Mouse (Mus musculus): ENCODE results near the gene Mul1. TPM values are rescaled to one million over a fixed set of nuclear protein-coding genes. Genes with fewer than 3 reads are reported as not detected.

Gene Mul1
- polyA plus RNA-seq (2017; shearing (Covaris generic)): 10 to 100 TPM; 10.2 to 10.5 TPM

DNA sequence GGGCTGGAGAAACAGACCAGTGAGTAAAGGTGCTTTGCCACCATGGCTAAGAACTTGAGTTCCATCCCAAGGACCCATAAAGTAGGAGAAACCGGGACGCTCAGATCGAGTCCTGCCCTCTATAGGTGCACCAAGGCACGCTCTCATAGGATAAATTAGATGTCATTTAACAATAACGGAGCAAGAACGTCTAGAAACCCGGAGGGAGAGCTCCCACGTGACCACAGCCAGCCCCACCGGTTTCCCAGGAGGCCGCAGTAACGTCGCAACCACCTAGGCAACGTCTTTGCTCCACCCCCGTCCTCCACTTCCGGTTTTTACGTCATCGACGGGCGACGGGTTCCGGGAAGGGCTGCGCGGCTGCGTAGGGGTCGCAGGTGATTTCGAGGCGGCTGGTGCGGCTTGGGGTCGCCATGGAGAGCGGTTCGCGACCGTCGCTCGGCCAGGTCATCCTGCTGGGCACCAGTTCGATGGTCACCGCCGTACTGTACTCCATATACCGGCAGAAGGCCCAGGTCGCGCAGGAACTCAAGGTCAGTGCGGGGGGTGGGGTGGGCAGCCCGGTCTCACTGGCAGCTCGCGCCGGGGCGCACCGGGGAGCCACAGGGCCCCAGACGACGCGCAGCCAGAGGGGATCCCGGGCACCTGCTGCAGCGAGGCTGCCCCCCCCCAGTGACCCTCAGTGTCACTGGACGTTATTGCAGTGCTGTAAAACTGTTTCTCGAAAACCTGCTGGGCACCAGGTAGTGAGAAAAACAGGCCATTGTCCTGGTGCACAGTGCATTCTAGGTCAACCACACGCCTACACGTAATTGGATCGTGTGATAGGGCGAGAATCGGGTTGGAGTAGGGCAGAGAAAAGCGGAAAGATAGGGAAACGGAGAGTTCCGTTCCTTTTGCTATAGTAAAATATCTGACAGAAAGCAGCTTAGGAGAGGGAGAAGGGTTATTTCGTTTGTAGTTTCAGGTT lies at the start of gene Mul1:
Gene Mul1, plus strand, starts transcription at position 325 of the 970 bp plus-strand sequence.

DNA sequence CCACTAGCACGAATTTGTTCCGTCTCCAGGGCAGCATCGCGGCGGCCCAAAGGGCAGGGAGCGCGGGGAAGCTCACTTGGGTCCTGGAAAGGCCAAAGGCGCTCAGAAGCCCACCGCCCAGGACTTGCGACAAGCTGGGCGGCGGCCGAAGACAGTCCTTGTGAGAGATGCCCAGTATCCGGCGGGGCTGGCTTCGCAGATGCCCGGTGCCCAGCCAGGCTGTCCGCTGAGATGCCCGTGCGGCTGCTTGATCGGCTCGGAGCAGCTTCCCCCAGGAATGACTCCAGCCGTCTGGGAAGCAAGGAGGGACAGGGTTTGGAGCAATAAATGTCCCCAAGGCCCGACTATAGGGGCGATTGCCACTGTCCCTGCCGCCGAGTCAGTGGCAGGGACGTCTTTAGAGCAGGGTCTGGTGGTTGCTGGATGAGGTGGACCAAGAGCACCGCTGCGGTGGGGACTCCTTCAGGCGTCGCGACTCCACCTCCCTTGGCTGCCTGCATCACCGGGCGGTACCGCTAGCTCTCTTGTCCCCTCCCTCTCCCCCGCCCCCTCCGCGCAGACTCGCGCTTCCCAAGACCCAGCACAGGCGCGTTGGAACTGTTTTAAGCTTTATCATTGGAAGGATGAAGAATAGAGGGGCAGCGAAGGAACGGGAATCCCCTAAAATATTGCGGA lies 38.4 kb upstream of the Mul1 start, which contains the start of gene Fam43b:
Gene Fam43b, minus strand, starts transcription at position 558 of the 675 bp plus-strand sequence.

DNA sequence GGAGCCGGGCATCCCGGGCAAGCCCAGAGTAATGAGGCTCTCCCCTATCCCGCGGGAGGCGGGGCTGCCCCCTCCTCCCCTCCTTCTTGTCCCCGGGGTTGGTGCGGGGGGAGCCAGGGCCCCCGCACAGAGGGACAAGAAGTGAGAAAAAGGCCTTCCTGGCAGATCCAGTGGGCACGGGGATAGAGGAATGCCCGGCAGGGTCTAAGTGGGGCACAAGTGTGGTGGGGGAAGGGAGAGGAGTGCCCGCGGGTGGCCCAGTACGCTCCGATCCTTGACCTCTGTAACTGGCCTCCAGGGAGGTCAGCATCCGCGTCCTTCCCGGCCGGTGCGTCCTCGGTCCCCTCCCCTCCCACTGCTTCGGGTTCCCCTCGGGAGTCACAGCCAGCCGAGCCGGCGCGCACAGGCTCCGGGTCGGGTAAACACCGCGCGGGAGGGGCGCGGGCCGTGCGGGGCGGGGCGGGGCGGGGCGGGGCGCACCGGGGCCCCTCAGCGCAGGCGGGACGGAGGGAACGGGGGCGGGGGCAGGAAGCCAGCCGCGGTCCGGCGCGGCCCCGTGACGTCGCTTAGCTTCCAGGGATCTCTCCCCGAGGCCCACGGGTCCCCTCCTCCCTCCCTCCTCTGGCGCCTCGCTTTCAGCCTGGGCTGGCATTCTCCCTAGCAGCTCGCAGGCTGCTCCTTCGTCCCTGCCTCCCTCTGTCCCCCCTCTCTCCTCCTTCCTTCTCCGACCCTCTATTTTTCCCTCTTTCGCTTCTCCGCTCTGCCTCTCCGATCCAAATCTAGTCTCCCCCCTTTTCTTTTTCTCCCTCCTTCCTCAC lies 19.5 kb downstream of the Mul1 start, which contains the start of gene Camk2n1:
Gene Camk2n1, plus strand, starts transcription at position 562 of the 818 bp plus-strand sequence.

Other genes with a start within 250 kb of the Mul1 start
- 100 to 1,000 TPM; 193 to 197 TPM for gene Hp1bp3, start 218.4 kb upstream of the Mul1 start, polyA plus RNA-seq (2017; shearing (Covaris generic))
- 1 to 10 TPM in 1 of 2 experiments, under 1 TPM in 1; 0.43 to 1.7 TPM for gene Sh2d5, start 184.3 kb upstream of the Mul1 start, polyA plus RNA-seq (2017; shearing (Covaris generic))
- gene Kif17, start 184.2 kb upstream of the Mul1 start, polyA plus RNA-seq (2017; shearing (Covaris generic)): 1 to 10 TPM in 1 of 2 experiments, under 1 TPM in 1; 0.27 to 1.1 TPM
- gene Ddost, start 129.9 kb upstream of the Mul1 start, polyA plus RNA-seq (2017; shearing (Covaris generic)): 100 to 1,000 TPM; 191 to 194 TPM
- 100 to 1,000 TPM in 1 of 2 experiments, 10 to 100 TPM in 1; 94.5 to 112 TPM for gene Pink1, start 108.4 kb upstream of the Mul1 start, polyA plus RNA-seq (2017; shearing (Covaris generic))
- gene Cda, start 66.7 kb upstream of the Mul1 start, polyA plus RNA-seq (2017; shearing (Covaris generic)): 1 to 10 TPM in 1 of 2 experiments, not detected in 1; 1.3 TPM
- under 1 TPM in 1 of 2 experiments, not detected in 1; 0.72 TPM for gene Fam43b, start 38.1 kb upstream of the Mul1 start, polyA plus RNA-seq (2017; shearing (Covaris generic))
- gene Camk2n1, start 19.6 kb downstream of the Mul1 start, polyA plus RNA-seq (2017; shearing (Covaris generic)): 1 to 10 TPM in 1 of 2 experiments, under 1 TPM in 1; 0.82 to 1.2 TPM
- under 1 TPM; 0.07 to 0.18 TPM for gene Vwa5b1, start 201.2 kb downstream of the Mul1 start, polyA plus RNA-seq (2017; shearing (Covaris generic))

Data from inflammation-experienced regulatory T-cells (primary cell).